Mouse (Mus musculus): ENCODE measurements around the gene Nptx1.

Gene Nptx1

DNA sequence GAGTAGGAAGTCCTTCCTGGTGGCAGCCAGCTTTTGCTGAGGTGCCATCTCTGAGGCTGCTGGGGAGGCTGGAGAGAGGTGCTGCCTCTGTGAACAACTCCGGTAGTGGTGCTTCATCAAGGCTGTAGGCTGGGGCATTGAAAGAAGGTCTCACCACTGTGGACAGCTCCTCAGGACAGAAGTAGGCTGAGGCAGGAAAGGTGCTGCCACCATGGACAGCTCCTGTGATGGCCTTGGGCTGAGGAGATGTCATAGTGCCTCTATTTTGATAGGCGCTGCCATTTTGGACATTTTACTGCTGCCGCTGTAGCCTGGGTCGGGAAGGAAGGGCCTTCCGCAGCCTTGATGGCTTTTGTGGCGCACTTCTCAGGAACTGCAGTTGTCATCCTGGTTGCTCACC lies 54.7 kb downstream of the Nptx1 start:
- DNase-seq (ENCODE audit: low spot score) = no peak

DNA sequence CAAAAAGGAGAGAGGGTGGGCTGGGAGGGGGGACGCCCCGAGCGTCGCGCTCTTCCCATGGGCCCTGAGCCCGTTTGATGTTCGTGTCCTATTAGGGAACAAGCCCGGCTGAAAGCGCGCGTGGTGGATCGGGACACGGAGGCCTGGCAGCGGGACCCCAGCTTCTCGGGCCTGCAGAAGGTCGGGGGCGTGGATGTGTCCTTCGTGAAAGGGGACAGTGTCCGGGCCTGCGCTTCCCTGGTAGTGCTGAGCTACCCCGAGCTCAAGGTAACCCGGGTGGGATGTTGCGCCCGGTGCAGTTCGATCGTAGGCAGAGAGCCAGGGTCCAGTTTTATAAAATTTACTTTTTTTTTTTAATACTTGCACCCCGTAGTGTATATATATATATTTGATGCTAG lies 55.9 kb downstream of the Nptx1 start:
- DNase-seq (ENCODE audit: low spot score) = no peak

DNA sequence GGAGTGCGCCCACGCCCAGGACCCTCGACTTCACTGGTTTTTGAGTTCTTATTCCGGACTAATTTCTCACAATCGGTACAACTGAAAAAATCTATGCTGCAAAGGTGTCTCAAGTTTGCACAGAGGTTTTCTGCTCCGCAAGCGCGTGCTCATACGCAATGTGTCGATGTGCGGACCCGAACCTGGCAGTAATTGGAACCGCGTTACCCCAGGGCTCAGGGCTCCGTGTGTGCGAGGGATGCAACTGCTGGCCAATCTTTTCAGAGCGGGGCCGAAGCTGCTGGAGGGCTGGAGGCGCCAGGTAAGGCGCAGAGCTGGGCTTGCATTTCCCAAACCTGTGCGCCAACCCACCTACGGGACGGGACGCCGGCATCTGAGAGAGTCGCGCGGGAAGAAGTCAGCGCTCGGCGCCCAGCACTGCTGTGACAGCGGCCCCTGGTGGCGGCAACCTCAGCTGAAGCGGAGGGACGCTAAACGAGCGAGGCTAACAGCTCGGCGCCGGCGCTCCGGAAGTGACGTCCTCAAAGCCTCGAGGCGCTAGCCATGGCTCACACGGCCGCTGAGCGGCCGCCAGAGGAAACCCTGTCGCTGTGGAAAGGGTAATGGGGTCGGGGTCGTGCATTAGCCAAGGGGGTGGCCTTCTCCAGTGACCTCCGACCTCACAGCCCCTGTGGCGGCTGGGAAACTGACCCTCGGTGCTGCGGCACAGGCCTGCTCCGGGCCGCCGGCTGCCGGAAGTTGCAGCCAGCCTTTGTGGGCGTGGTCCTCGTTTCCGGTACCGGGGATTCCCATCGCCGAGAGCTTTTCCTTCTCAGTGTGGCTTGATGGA lies 56.5 kb downstream of the Nptx1 start, which contains the start of gene Endov:
Endov (plus strand) TSS at position 487 of the 829 bp plus-strand sequence.
- DNase-seq (ENCODE audit: low spot score) = peak; percentile 99
